Mouse (Mus musculus) neural tube, embryonic 14.5 days (tissue): ENCODE measurements around the gene Olfr33. TPM values are rescaled to one million over a fixed set of nuclear protein-coding genes. Genes with fewer than 3 reads are reported as not detected.

Source experiments
- ATAC-seq: fragments of 200-750 bp; cut with Nextera tagmentation; 2 replicates; pipeline ENCODE4 v1.8.0; 2017; ENCODE audit warnings: low read depth, mild to moderate bottlenecking, moderate TSS enrichment, moderate library complexity
- H3K27ac ChIP-seq: fragments of 300-500 bp; sonication (generic); 2 replicates; pipeline ENCODE4 v1.5.1; 2014; ENCODE audit warnings: low read depth, mild to moderate bottlenecking, control low read depth, low read length, moderate library complexity, mixed read lengths
- H3K27me3 ChIP-seq: fragments of 300-500 bp; sonication (generic); 2 replicates; pipeline ENCODE4 v1.6.1; 2014; ENCODE audit warnings: low read length; ENCODE audit not compliant: control insufficient read depth, insufficient read depth
- H3K36me3 ChIP-seq: fragments of 300-500 bp; sonication (generic); 2 replicates; pipeline ENCODE4 v1.6.1; 2014; ENCODE audit warnings: low read length, mixed read lengths; ENCODE audit not compliant: control insufficient read depth, insufficient read depth
- H3K4me1 ChIP-seq: fragments of 300-500 bp; sonication (generic); 2 replicates; pipeline ENCODE4 v1.6.1; 2014; ENCODE audit warnings: low read length; ENCODE audit not compliant: control insufficient read depth, insufficient read depth
- H3K4me2 ChIP-seq: fragments of 300-500 bp; sonication (generic); 2 replicates; pipeline ENCODE4 v1.6.1; 2014; ENCODE audit warnings: mild to moderate bottlenecking, low read depth, low read length, control low read depth
- H3K4me3 ChIP-seq: fragments of 300-500 bp; sonication (generic); 2 replicates; pipeline ENCODE4 v1.5.1; 2014; ENCODE audit warnings: low read depth, low read length, control low read depth, mixed read lengths
- H3K9ac ChIP-seq: fragments of 300-500 bp; sonication (generic); replicated peaks from 2 replicates; pipeline ENCODE4 v1.6.1; 2014; ENCODE audit warnings: low read depth, mild to moderate bottlenecking, control low read depth, low read length, mixed read lengths
- H3K9me3 ChIP-seq: fragments of 300-500 bp; sonication (generic); 2 replicates; pipeline ENCODE4 v1.6.1; 2016; ENCODE audit warnings: low read length; ENCODE audit not compliant: control insufficient read depth
- WGBS: fragments of 180-500 bp; shearing (Covaris S2); extraction: QIAGEN DNeasy Blood & Tissue Kit; methylation state at CpG from one replicate; pipeline ENCODE4 v1.1.7; 2014; 5-methylcytosine and 5-hydroxymethylcytosine counted together
- polyA plus RNA-seq: library from polyadenylated mRNA; unstranded; fragments of >200 nt; fragmentation: Nextera tagmentation; extraction: Ambion mirVana; gene quantifications from 2 replicates; pipeline ENCODE4 v1.2.1, GENCODE M21; 2014

Olfr33 gene
- polyA plus RNA-seq, 1 experiment from 2014 or later = not detected

DNA sequence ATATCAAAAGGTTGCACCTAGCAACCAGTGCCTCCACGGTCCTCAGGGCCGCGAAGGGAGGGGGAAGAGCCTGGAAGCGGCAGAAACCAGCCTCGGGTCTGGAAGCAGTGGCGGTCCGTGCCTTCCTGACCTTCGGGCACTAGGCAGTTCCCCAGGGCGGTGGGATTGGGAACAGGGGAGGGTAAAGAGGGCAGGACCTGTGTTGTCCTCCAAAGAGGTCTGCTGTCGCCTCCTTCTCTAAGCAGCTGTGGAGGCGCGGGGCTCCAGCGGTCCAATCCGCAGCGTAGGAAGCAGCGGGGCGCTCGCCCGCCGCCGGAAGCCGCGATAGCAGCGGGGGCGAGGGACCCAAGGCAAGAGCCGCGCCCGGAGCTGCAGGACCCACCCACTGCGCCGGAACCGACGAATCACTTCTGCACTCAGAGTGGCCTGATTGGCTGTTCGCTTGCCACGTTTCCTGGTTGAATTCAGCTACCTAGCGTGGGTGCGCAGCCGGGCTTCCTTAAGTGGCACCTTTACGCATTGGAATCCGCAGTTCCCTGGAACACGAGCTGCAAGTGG, 31.8 kb downstream of the Olfr33 start, which contains the start of gene Trim68:
TSS of gene Trim68 (minus strand) at position 384 of the 558 bp plus-strand sequence.
- Histone ChIP-seq H3K27me3 (no peaks in the 10 kb centered on the region), H3K36me3 (no peaks in the 10 kb centered on the region), H3K9ac (peak within 1 kb of the TSS; percentile 74), H3K4me2 (peak within 1 kb of the TSS; percentile 67), H3K4me1 (no peaks in the 10 kb centered on the region), H3K9me3 (no peaks in the 10 kb centered on the region), H3K27ac (peak within 1 kb of the TSS; percentile 66), H3K4me3 (peak within 1 kb of the TSS; percentile 58)
- peak; percentile 100 for ATAC-seq
- WGBS = under 1% methylated on average over 34 of the region's 40 CpGs

DNA sequence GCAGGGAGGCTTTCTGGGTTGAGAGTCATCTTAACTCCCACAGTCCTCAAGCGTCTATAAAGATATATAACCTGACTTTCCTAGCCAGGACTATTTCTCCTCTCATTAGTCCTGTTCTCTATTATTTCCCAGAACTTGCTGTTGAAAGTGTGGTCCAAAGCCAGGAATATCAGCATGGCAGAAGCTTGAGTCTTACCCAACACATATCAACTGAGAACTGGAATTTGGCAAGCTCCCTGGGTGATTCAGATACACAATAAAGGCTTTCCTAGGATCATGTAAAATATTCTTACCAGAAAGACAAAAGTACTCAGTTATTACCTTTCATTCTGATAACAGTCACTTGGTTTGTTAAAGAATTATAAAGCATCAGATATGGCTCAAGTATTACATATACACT, 37.0 kb downstream of the Olfr33 start:
- Histone ChIP-seq H3K9me3 (no peaks in the 10 kb centered on the region), H3K27me3 (no peaks in the 10 kb centered on the region), H3K4me3 (no peak overlapping the region), H3K36me3 (no peaks in the 10 kb centered on the region), H3K27ac (no peak overlapping the region), H3K9ac (no peak overlapping the region), H3K4me1 (no peaks in the 10 kb centered on the region), H3K4me2 (no peak overlapping the region)
- 97% methylated on average over 1 of the region's 1 CpGs for WGBS
- no peak for ATAC-seq

DNA sequence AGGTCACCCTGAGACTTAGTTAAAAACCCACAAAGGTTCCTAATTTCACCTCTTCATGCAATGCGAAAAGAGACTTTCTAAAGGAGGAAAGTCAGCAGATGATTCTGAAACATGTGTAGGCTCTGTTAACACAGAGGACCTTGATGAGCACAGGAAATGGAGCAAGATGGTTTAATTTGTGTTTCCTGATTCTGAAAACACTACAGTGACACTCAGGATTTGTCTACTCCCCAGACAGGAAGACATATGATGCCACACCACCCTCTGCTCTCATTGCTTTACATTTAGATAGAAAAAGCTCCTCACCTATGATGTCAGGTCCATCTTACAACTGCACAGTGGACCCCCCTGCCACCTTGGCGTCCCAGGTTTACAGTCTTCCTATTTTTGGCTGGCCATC, 42.6 kb downstream of the Olfr33 start:
- H3K27me3 ChIP-seq = no peaks in the 10 kb centered on the region
- no peak overlapping the region for H3K4me2 ChIP-seq
- H3K9me3 ChIP-seq = no peaks in the 10 kb centered on the region
- H3K4me3 ChIP-seq = no peak overlapping the region
- no peaks in the 10 kb centered on the region for H3K4me1 ChIP-seq
- ATAC-seq = no peak
- no peaks in the 10 kb centered on the region for H3K36me3 ChIP-seq
- H3K9ac ChIP-seq = no peak overlapping the region
- WGBS = 89% methylated on average over 2 of the region's 2 CpGs
- H3K27ac ChIP-seq = no peak overlapping the region

DNA sequence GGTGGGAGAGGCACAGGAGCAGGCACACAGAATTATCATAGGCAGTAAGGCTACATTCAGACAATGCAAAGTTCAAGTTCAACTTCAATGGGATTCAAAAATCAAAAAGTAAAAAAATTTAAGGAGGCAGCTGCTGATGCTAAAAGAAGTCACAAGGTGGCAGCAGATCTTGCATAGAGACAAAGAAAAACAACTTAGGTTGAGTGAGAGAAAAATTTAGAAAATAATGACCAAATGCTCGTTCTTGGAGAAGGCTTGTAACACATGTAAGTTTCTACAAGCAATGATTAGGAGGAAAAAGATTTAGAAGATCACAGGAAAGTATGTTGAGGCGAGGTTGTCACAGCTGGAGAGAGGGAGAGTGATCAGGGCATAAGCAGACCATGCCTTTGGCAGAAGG, 53.5 kb downstream of the Olfr33 start:
- no peak for ATAC-seq

DNA sequence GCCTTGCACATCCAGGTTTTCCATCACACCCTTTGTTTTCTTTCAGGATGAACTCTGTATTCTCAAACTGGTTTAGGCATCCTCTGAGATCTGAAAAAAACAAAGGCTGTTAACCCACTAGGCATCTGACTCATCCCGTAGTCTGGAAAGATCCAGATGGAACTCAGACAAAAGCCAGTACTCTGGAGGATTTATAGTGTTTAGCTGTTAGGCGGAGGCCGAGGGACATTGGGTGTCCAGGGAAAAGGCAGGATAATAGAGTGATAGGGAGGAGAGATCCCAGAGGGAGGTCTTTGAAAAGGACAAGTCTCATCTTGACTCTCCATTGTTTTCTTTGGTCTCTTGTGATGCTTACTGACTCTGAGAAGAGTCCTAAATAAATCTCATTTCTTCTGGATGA, 54.3 kb downstream of the Olfr33 start, which contains the start of gene Olfr556:
TSS of gene Olfr556 (plus strand) at position 301 of the 400 bp plus-strand sequence.
- 11% methylated on average over 3 of the region's 3 CpGs for WGBS
- Histone ChIP-seq H3K4me2 (no peak within 1 kb of the TSS), H3K27me3 (no peaks in the 10 kb centered on the region), H3K36me3 (no peaks in the 10 kb centered on the region), H3K4me1 (no peaks in the 10 kb centered on the region), H3K27ac (no peak within 1 kb of the TSS), H3K9me3 (no peaks in the 10 kb centered on the region), H3K4me3 (no peak within 1 kb of the TSS), H3K9ac (no peak within 1 kb of the TSS)
- no peak for ATAC-seq

More for the DNA sequence above, 53.5 kb downstream of the Olfr33 start:
- Histone ChIP-seq H3K9ac (no peak overlapping the region), H3K9me3 (no peaks in the 10 kb centered on the region), H3K36me3 (no peaks in the 10 kb centered on the region), H3K27me3 (no peaks in the 10 kb centered on the region), H3K27ac (no peak overlapping the region), H3K4me3 (no peak overlapping the region), H3K4me1 (no peaks in the 10 kb centered on the region), H3K4me2 (no peak overlapping the region)
- 44% methylated on average over 2 of the region's 2 CpGs for WGBS

Other genes starting within 250 kb of the Olfr33 start
- gene Olfr543, start 237.4 kb downstream of the Olfr33 start, polyA plus RNA-seq = 0.80 and 1.3 TPM in 2 replicates
- 0.12 and 0.21 TPM in 2 replicates for gene Olfr544, start 230.8 kb downstream of the Olfr33 start, polyA plus RNA-seq
- 0.19 and 0.37 TPM in 2 replicates for gene Olfr545, start 219.5 kb downstream of the Olfr33 start, polyA plus RNA-seq
- gene Olfr547, start 184.3 kb downstream of the Olfr33 start, polyA plus RNA-seq = not detected in 2 replicates
- gene Olfr548-ps1, start 178.2 kb downstream of the Olfr33 start, polyA plus RNA-seq = not detected in 2 replicates
- not detected in 2 replicates for gene Olfr549, start 169.2 kb downstream of the Olfr33 start, polyA plus RNA-seq
- gene Trim21, start 153.6 kb downstream of the Olfr33 start, polyA plus RNA-seq = 0.11 and 0.58 TPM in 2 replicates
- not detected in 2 replicates for gene Olfr550, start 147.6 kb downstream of the Olfr33 start, polyA plus RNA-seq
- not detected in 2 replicates for gene Olfr551, start 127.2 kb downstream of the Olfr33 start, polyA plus RNA-seq
- not detected in 2 replicates for gene Olfr552, start 121.3 kb downstream of the Olfr33 start, polyA plus RNA-seq
- not detected in 2 replicates for gene Olfr553, start 100.9 kb downstream of the Olfr33 start, polyA plus RNA-seq
- not detected in 2 replicates for gene Olfr554, start 80.6 kb downstream of the Olfr33 start, polyA plus RNA-seq
- gene Olfr555, start 60.2 kb downstream of the Olfr33 start, polyA plus RNA-seq = not detected in 2 replicates
- not detected in 2 replicates for gene Olfr556, start 54.2 kb downstream of the Olfr33 start, polyA plus RNA-seq
- gene Trim68, start 31.7 kb downstream of the Olfr33 start, polyA plus RNA-seq = 8.0 and 8.7 TPM in 2 replicates
- gene Olfr557, start 23.2 kb downstream of the Olfr33 start, polyA plus RNA-seq = not detected in 2 replicates
- 0.12 and 0.36 TPM in 2 replicates for gene Olfr558, start 16.9 kb downstream of the Olfr33 start, polyA plus RNA-seq
- not detected in 2 replicates for gene Olfr559, start 8.4 kb upstream of the Olfr33 start, polyA plus RNA-seq
- not detected in 2 replicates for gene Olfr560, start 40.3 kb upstream of the Olfr33 start, polyA plus RNA-seq
- 0.19 TPM in 1 of 2 replicates, not detected in the other for gene Olfr78, start 40.4 kb upstream of the Olfr33 start, polyA plus RNA-seq
- gene Olfr561, start 52.2 kb upstream of the Olfr33 start, polyA plus RNA-seq = not detected in 2 replicates
- gene Olfr564, start 84.4 kb upstream of the Olfr33 start, polyA plus RNA-seq = not detected in 2 replicates
- gene Olfr566, start 139.7 kb upstream of the Olfr33 start, polyA plus RNA-seq = not detected in 2 replicates
- not detected in 2 replicates for gene Olfr568, start 158.1 kb upstream of the Olfr33 start, polyA plus RNA-seq
- gene Olfr569, start 171.8 kb upstream of the Olfr33 start, polyA plus RNA-seq = not detected in 2 replicates
- gene Olfr570, start 175.5 kb upstream of the Olfr33 start, polyA plus RNA-seq = not detected in 2 replicates
- 0.18 TPM in 1 of 2 replicates, not detected in the other for gene Olfr571, start 198.5 kb upstream of the Olfr33 start, polyA plus RNA-seq
- gene Olfr572, start 205.3 kb upstream of the Olfr33 start, polyA plus RNA-seq = not detected in 2 replicates
- gene Olfr573-ps1, start 223.5 kb upstream of the Olfr33 start, polyA plus RNA-seq = not detected in 2 replicates
- not detected in 2 replicates for gene Olfr574, start 229.4 kb upstream of the Olfr33 start, polyA plus RNA-seq
- not detected in 2 replicates for gene Olfr575, start 239.7 kb upstream of the Olfr33 start, polyA plus RNA-seq
- gene Olfr576, start 243.6 kb upstream of the Olfr33 start, polyA plus RNA-seq = not detected in 2 replicates